Mouse (Mus musculus) midbrain, postnatal 0 days (tissue): ENCODE results near the gene Fat3. TPM values are rescaled to one million over a fixed set of nuclear protein-coding genes. Genes with fewer than 3 reads are reported as not detected.
A peak's percentile ranks its signal among the peaks of the same experiment; 100 is the strongest.

Source experiments
- ATAC-seq: fragments of 200-750 bp; cut with Nextera tagmentation; 2 replicates; pipeline ENCODE4 v1.8.0; 2017; ENCODE audit warnings: moderate number of reproducible peaks, mild to moderate bottlenecking, moderate TSS enrichment, moderate library complexity; ENCODE audit not compliant: low FRiP score
- DNase-seq: peaks from one replicate; pipeline ENCODE4 v3.0.0-alpha.2; 2015; ENCODE audit warnings: low spot score
- H3K27ac ChIP-seq: fragments of 300-500 bp; sonication (generic); 2 replicates; pipeline ENCODE4 v1.5.1; 2014; ENCODE audit warnings: low read depth, mild to moderate bottlenecking, low read length, mixed read lengths
- H3K27me3 ChIP-seq: fragments of 300-500 bp; sonication (generic); 2 replicates; pipeline ENCODE4 v1.6.1; 2014; ENCODE audit warnings: low read length, control low read depth, mixed read lengths; ENCODE audit not compliant: insufficient read depth
- H3K36me3 ChIP-seq: fragments of 300-500 bp; sonication (generic); 2 replicates; pipeline ENCODE4 v1.6.1; 2014; ENCODE audit warnings: low read length, control low read depth, mixed read lengths; ENCODE audit not compliant: insufficient read depth
- H3K4me1 ChIP-seq: fragments of 300-500 bp; sonication (generic); 2 replicates; pipeline ENCODE4 v1.6.1; 2014; ENCODE audit warnings: mild to moderate bottlenecking, control low read depth, antibody characterized with exemption, low read length, mixed read lengths; ENCODE audit not compliant: insufficient read depth
- H3K4me2 ChIP-seq: fragments of 300-500 bp; sonication (generic); 2 replicates; pipeline ENCODE4 v1.6.1; 2014; ENCODE audit warnings: low read depth, mild to moderate bottlenecking, low read length, mixed read lengths; ENCODE audit not compliant: poor library complexity, severe bottlenecking
- H3K4me3 ChIP-seq: fragments of 300-500 bp; sonication (generic); 2 replicates; pipeline ENCODE4 v1.5.1; 2014; ENCODE audit warnings: low read depth, mild to moderate bottlenecking, low read length, moderate library complexity
- H3K9ac ChIP-seq: fragments of 300-500 bp; sonication (generic); replicated peaks from 2 replicates; pipeline ENCODE4 v1.6.1; 2014; ENCODE audit warnings: mild to moderate bottlenecking, low read length, moderate library complexity, mixed read lengths; ENCODE audit not compliant: poor library complexity, severe bottlenecking
- H3K9me3 ChIP-seq: fragments of 300-500 bp; sonication (generic); 2 replicates; pipeline ENCODE4 v1.6.1; 2016; ENCODE audit warnings: low read length, control low read depth
- CTCF ChIP-seq: IDR thresholded peaks from 2 replicates; pipeline ENCODE4 v1.5.1; 2016; ENCODE audit warnings: antibody characterized with exemption, mild to moderate bottlenecking
- WGBS: fragments of 180-500 bp; shearing (Covaris S2); extraction: QIAGEN DNeasy Blood & Tissue Kit; methylation state at CpG from one replicate; pipeline ENCODE4 v1.1.7; 2014; 5-methylcytosine and 5-hydroxymethylcytosine counted together
- polyA plus RNA-seq: library from polyadenylated mRNA; unstranded; fragments of >200 nt; fragmentation: Nextera tagmentation; extraction: Ambion mirVana; gene quantifications from 2 replicates; pipeline ENCODE4 v1.2.1, GENCODE M21; 2015
- total RNA-seq: library from RNA; depleted of rRNA; stranded (reverse); fragments of >200 nt; gene quantifications from 2 replicates; pipeline ENCODE4 v1.2.3, GENCODE M21; 2014

Gene Fat3
- total and polyA plus RNA-seq, 2 experiments from 2014 or later, result 7.6 to 63.7 TPM

- 67% methylated on average over 11 of the region's 11 CpGs for WGBS
- no peak for TF ChIP-seq CTCF
- H3K9me3 ChIP-seq, result no peaks in the 10 kb centered on the region
- no peak overlapping the region for H3K4me2 ChIP-seq
- ATAC-seq, result peak; percentile 50; the same call in 1 of the 2 replicates
- H3K4me3 ChIP-seq, result no peak overlapping the region
- H3K27ac ChIP-seq, result no peak overlapping the region
- DNase-seq, result peak; percentile 80
- 0 out of 2 replicates have a peak overlapping the region, but pooled peaks have one; percentile 19 for H3K9ac ChIP-seq
- peaks cover 2% of the 10 kb centered on the region; the same call in 1 of the 2 replicates for H3K4me1 ChIP-seq
- no peaks in the 10 kb centered on the region for H3K36me3 ChIP-seq
- no peaks in the 10 kb centered on the region for H3K27me3 ChIP-seq
Observed at GRCm38 (mm10) chr9:16344902-16345855, 155.9 kb downstream of the Fat3 start.

GRCm38 (mm10) chr9:16343191-16343590 lies 157.9 kb downstream of the Fat3 start:
- H3K4me3 ChIP-seq, result no peak overlapping the region
- H3K9ac ChIP-seq, result no peak overlapping the region
- no peaks in the 10 kb centered on the region for H3K27me3 ChIP-seq
- no peak for TF ChIP-seq CTCF
- 70% methylated on average over 2 of the region's 2 CpGs for WGBS
- no peak for ATAC-seq
- H3K4me1 ChIP-seq, result peaks cover 2% of the 10 kb centered on the region; the same call in 1 of the 2 replicates
- H3K36me3 ChIP-seq, result no peaks in the 10 kb centered on the region
- no peak overlapping the region for H3K4me2 ChIP-seq
- no peak for DNase-seq
- no peaks in the 10 kb centered on the region for H3K9me3 ChIP-seq
- no peak overlapping the region for H3K27ac ChIP-seq

DNA sequence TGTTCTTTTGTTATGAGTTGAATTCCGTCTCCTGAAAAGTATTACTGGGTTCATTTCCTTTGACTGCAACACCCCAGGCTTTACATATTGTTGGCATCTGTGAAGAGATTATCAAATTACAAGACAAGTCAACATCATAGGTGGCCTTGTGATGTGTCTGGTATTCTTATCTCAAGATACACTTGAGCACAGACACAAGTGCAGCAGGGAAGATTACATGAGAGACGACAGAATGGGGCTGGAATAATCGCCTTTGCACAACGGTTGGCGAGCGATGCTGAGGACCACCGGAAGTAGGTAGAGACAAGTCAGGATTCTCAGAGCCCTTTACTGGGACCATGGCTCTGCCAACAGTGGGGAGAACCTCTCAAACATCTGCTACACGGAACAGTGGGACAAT lies 158.5 kb downstream of the Fat3 start:
- H3K9ac ChIP-seq, result no peak overlapping the region
- peaks cover 2% of the 10 kb centered on the region; the same call in 1 of the 2 replicates for H3K4me1 ChIP-seq
- ATAC-seq (no peak), DNase-seq (no peak)
- H3K27me3 ChIP-seq, result no peaks in the 10 kb centered on the region
- WGBS, result 60% methylated on average over 8 of the region's 8 CpGs
- no peak overlapping the region for H3K4me3 ChIP-seq
- TF ChIP-seq CTCF, result no peak
- H3K9me3 ChIP-seq, result no peaks in the 10 kb centered on the region
- H3K36me3 ChIP-seq, result no peaks in the 10 kb centered on the region
- no peak overlapping the region for H3K4me2 ChIP-seq
- H3K27ac ChIP-seq, result no peak overlapping the region

DNA sequence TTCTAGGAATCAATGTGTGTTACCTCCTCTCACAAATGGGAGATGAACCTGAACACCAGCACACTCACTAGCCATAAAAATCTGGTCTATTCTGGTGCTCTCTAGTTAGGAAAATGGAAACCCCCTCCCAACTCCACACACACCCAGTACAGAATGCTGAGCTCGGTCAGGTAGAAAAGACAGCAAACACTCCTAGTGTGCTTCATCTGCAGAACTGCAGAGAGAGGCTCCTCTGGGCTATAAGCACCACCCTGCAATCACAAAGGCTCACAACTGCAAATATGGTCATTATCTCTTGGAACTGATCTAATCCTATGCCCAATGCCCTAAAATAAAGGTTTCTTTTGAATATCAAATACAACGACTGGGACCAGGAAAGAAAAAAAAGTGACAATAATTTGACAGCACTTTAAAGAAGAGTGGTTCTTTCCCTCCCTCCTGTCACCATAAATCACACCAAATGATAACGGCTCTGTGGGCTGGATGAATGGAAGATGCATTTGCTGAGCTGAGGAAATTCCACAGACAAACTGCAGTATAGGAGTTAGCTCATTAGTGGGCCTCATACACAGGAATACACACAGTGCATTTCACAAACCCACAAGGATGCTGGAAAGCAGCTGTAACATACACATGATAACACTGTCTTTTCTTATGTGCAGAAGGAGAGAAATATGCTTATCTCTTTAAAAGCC lies 170.6 kb downstream of the Fat3 start:
- Histone ChIP-seq H3K4me3 (no peak overlapping the region), H3K9me3 (no peaks in the 10 kb centered on the region), H3K36me3 (no peaks in the 10 kb centered on the region), H3K4me2 (no peak overlapping the region), H3K27me3 (no peaks in the 10 kb centered on the region), H3K27ac (no peak overlapping the region), H3K4me1 (no peaks in the 10 kb centered on the region; the same call in 1 of the 2 replicates), H3K9ac (no peak overlapping the region)
- ATAC-seq (0 out of 2 replicates have a peak, but pooled peaks have one; percentile 27), DNase-seq (no peak)
- 32% methylated on average over 3 of the region's 3 CpGs for WGBS
- no peak for TF ChIP-seq CTCF

GRCm38 (mm10) chr9:16318957-16319356 lies 182.1 kb downstream of the Fat3 start:
- no peak overlapping the region for H3K4me2 ChIP-seq
- no peaks in the 10 kb centered on the region for H3K36me3 ChIP-seq
- 66% methylated on average over 1 of the region's 1 CpGs for WGBS
- TF ChIP-seq CTCF, result no peak
- H3K4me3 ChIP-seq, result no peak overlapping the region
- no peak for DNase-seq
- no peak overlapping the region for H3K9ac ChIP-seq
- H3K9me3 ChIP-seq, result no peaks in the 10 kb centered on the region
- H3K27ac ChIP-seq, result no peak overlapping the region
- no peak for ATAC-seq
- H3K4me1 ChIP-seq, result no peaks in the 10 kb centered on the region
- no peaks in the 10 kb centered on the region for H3K27me3 ChIP-seq
